Mouse (Mus musculus) liver (tissue): Measurements from ENCODE around the gene Tbl1xr1.

Experiments
- DNase-seq: peaks from one replicate; pipeline ENCODE4 v3.0.0-alpha.2; 2020; ENCODE audit warnings: mixed read lengths

The Tbl1xr1 gene

DNA sequence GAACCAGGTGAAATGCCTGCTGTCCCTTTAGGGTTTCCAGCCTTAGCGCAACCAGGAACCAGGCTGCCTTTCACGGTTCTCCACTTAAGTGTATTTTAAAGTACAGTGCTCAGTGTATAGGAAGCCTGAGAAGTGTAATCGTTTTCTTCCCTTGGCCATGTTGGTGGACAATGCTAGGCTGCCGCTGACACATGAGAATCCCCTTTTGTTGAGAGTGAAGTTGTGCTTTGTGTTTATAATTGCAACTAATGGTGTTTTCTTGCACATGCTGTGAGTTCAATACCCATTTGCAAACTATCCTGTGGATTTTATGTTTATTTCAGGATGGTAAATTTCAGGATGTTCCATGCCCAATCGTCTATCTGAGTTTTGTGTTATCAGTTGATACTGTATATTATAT is 146.6 kb downstream of the Tbl1xr1 start:
- DNase-seq = no peak

DNA sequence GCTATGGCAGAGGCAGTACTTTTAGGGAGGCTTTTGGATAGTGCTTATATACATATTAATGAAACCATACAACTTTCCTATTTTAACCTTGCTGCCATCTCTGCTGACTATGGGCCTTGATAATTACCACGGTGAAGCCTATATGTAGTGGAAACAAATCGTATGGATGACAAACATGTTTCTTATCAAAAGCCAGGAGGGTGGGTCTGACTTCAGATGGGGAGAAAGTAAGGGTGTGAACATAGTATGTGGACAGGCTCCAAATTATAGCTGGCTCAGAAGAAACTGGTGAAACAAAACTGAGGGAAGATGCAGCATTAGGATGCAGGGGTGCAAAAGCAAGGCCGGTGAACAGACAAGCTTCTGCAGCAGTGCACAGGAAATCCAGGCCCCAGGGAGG is 151.6 kb downstream of the Tbl1xr1 start:
- no peak for DNase-seq

DNA sequence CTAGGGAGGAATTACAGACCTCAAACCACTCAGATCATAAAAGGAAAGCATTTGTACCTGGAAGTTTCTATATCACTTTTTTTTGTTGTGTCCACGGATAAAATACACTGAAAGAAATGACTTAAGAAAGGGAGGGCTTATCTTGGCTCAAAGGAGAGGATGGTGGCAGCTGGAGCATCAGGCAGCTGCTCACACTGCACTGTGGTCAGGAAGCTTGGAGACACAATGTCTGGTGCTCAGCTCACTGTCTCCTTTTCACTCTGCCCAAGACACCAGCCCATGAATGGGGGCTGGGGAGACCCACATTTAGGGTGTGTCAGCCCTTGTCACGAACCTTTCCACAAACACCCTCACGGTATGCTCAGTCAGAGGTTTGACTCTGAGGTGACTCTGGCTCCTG is 154.2 kb downstream of the Tbl1xr1 start:
- DNase-seq = no peak

DNA sequence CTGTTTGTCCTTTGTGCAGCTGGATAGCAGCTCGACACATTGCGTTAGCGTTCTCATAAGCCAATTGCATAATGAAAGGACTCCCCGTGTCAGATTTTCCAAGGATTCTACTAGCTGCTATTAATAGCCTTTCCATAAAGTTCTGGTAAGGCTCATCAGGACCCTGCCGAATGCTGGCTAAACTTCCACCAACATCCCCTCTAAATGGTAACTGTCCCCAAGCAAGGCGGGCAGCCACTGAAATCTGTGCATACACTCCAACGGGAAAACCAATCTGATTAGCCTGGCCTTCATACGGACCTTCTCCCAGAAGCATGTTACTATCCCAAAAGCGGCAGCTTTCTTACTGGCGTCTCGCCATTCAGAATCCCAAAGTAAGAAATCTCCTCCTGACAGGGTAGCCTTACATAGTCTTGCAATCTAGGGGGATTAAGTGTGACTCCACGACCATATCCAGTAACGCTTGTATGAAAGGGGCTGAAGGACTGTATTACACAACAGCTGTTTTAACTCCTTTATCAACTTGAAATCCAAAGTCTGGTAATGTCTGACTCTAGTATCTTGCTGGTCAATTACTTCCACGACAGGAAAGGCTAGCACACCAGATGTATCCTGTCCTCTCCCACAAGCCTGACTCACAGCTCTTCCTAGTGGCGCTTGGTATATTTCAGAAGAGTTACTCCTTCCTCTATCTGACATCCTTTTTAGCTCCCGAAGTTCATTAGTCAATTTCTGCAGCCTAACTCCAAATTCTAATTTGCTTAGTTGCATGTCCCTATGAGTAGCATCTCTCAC is 161.9 kb downstream of the Tbl1xr1 start:
- no peak for DNase-seq
